Mouse (Mus musculus) myocyte (in vitro differentiated cells): Measurements from ENCODE around the gene Crtc3. TPM values are rescaled to one million over a fixed set of nuclear protein-coding genes. Genes with fewer than 3 reads are reported as not detected.
A peak's percentile ranks its signal among the peaks of the same experiment; 100 is the strongest.

Experiments used
- H3K27me3 ChIP-seq: one replicate; pipeline ENCODE4 v1.6.1; 2011; ENCODE audit not compliant: control insufficient read depth, insufficient read depth, insufficient read length
- H3K36me3 ChIP-seq: one replicate; pipeline ENCODE4 v1.6.1; 2011; ENCODE audit not compliant: control insufficient read depth, insufficient read depth
- H3K4me2 ChIP-seq: one replicate; pipeline ENCODE4 v1.6.1; 2011; ENCODE audit warnings: low read depth, control low read depth
- H3K4me3 ChIP-seq: one replicate; pipeline ENCODE4 v1.5.1; 2011; ENCODE audit warnings: mild to moderate bottlenecking, control low read depth, moderate library complexity
- H3K79me2 ChIP-seq: one replicate; pipeline ENCODE4 v1.6.1; 2011; ENCODE audit not compliant: control insufficient read depth, insufficient read depth
- H3ac ChIP-seq: one replicate; pipeline ENCODE4 v1.6.1; 2011; ENCODE audit not compliant: control insufficient read depth, insufficient read length
- CEBPB ChIP-seq: IDR thresholded peaks from 2 replicates; pipeline ENCODE4 v1.6.1; 2011; ENCODE audit warnings: mild to moderate bottlenecking, moderate library complexity; ENCODE audit not compliant: poor library complexity, insufficient read depth, severe bottlenecking
- E2F4 ChIP-seq: IDR thresholded peaks from one replicate; pipeline ENCODE4 v1.6.1; 2011; ENCODE audit warnings: mild to moderate bottlenecking, control low read depth, moderate library complexity; ENCODE audit not compliant: insufficient read depth
- MAX ChIP-seq: IDR thresholded peaks from one replicate; pipeline ENCODE4 v1.6.1; 2011; ENCODE audit warnings: low read depth, mild to moderate bottlenecking, control low read depth
- MYOD1 ChIP-seq, 3 experiments: IDR thresholded peaks; one replicate each; pipeline ENCODE4 v1.6.1; 2011; ENCODE audit warnings: control low read depth in 2 of 3, low read depth in 2 of 3, mild to moderate bottlenecking in 2 of 3, moderate library complexity in 1 of 3; ENCODE audit not compliant: insufficient read length in 2 of 3, control insufficient read depth in 1 of 3
- MYOG ChIP-seq, 3 experiments: IDR thresholded peaks; one replicate each; pipeline ENCODE4 v1.6.1; 2011; ENCODE audit warnings: control low read depth in 2 of 3, low read depth in 2 of 3, mild to moderate bottlenecking in 2 of 3; ENCODE audit not compliant: insufficient read length in 2 of 3, control insufficient read depth in 1 of 3, insufficient read depth in 1 of 3
- POLR2A ChIP-seq: IDR thresholded peaks from one replicate; pipeline ENCODE4 v1.6.1; 2011; ENCODE audit warnings: low read depth, mild to moderate bottlenecking, control low read depth, moderate library complexity; ENCODE audit not compliant: insufficient read length
- POLR2AphosphoS2 ChIP-seq: IDR thresholded peaks from one replicate; pipeline ENCODE4 v1.6.1; 2011; ENCODE audit warnings: low read depth, control low read depth; ENCODE audit not compliant: insufficient read length
- REST ChIP-seq: IDR thresholded peaks from one replicate; pipeline ENCODE4 v1.6.1; 2011; ENCODE audit warnings: mild to moderate bottlenecking, control low read depth, moderate library complexity; ENCODE audit not compliant: insufficient read depth, insufficient read length
- SRF ChIP-seq: IDR thresholded peaks from one replicate; pipeline ENCODE4 v1.6.1; 2011; ENCODE audit warnings: low read depth; ENCODE audit not compliant: control insufficient read depth, insufficient read length
- TCF12 ChIP-seq: IDR thresholded peaks from one replicate; pipeline ENCODE4 v1.6.1; 2011; ENCODE audit warnings: mild to moderate bottlenecking, control low read depth; ENCODE audit not compliant: poor library complexity, insufficient read depth, severe bottlenecking
- TCF3 ChIP-seq: IDR thresholded peaks from one replicate; pipeline ENCODE4 v1.6.1; 2011; ENCODE audit warnings: low read depth, control low read depth; ENCODE audit not compliant: insufficient read length
- USF1 ChIP-seq: IDR thresholded peaks from one replicate; pipeline ENCODE4 v1.6.1; 2011; ENCODE audit warnings: low read depth, mild to moderate bottlenecking, control low read depth, moderate library complexity
- polyA plus RNA-seq: library from polyadenylated mRNA; unstranded; fragments of >200 nt; fragmentation: generic; extraction: Trizol; gene quantifications from one replicate; pipeline ENCODE4 v1.2.1, GENCODE M21; 2012; ENCODE audit warnings: missing spikeins

Crtc3 gene
- polyA plus RNA-seq, 1 experiment: 6.4 TPM

DNA sequence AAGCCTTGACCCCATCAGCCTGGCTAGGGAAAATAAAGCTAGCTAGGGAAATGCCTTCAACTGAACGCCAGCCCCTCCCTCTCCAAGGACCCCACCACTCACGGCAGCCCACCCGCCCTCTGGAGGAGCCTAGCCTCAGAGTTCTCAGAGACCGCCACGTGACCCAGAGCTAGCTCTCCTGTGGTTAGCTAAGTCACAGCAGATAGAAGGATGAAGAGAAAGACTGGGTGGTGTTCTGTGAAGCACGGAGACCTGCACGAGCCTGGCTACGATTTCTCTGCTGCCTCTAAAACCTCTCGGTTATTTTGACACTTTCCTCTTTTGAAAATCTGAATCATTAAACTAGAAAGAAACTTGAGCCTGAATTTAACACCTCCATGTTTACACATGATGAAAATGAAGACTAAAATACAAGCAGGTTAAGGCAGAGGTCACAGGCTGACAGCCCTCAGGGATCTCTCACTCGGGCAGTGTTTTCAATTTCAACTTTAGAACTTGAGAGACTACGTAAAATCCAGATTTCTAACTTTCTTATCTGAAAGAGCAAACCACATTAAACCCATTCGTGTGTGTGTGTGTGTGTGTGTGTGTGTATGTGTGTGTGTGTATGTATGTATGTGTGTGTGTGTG, 8.3 kb downstream of the Crtc3 start:
- Histone ChIP-seq H3K27me3 (no peaks in the 10 kb centered on the region), H3K36me3 (no peaks in the 10 kb centered on the region), H3K4me3 (no peak overlapping the region), H3K4me2 (no peak overlapping the region), H3K79me2 (peaks cover 18% of the 10 kb centered on the region), H3ac (no peak overlapping the region)
- no peak for TF ChIP-seq E2F4
- TF ChIP-seq TCF12: no peak
- TF ChIP-seq POLR2AphosphoS2: no peak
- TF ChIP-seq SRF: no peak

DNA sequence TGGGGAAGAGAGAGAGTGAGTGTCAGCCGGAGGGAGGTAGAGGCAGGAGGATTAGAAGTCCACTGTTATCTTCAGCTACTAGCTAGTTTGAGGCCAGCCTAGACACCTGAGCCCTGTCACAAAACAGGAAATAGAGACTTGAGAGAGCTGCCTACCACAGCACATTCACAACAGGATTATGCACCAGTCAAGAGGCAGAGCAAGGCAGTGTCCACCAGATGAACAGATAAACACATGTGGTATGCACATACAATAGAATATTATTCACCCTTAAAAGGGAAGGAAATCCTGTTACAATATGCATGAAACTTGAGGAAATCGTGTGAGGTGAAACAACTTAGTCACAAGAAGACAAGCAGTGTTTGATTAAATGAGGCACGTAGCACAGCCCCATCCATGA, 16.4 kb downstream of the Crtc3 start:
- TF ChIP-seq TCF3: no peak
- TF ChIP-seq POLR2A: no peak
- no peak for TF ChIP-seq TCF12

DNA sequence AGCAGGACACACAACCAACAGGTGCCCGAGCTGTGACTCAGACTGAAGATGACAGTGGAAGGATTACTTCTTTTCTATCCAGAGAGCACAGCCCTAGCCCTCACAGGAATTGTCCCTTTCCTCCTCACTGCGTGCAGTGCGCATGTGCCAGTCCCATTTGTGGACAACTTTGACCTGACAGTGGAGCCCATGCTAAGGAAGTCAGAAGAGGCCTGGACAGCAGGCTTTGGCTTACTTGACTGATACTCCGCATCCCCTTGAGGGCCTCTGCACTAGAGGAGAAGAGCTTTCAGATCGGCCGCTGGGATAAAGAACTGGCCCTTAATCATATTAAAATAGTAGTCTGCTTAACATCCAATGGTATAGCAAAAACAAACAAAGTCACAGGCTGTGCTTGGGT, 17.8 kb downstream of the Crtc3 start:
- no peak for TF ChIP-seq USF1
- TF ChIP-seq CEBPB: no peak
- TF ChIP-seq MYOD1 (IDR thresholded peaks at IDR 0.05; ENCODE audit: control insufficient read depth in 1 of 3, insufficient read length in 2 of 3, low read depth in 2 of 3): peak in 1 of 3 experiments; percentile 51
- TF ChIP-seq SRF: no peak

More for the DNA sequence above, 16.4 kb downstream of the Crtc3 start:
- Histone ChIP-seq H3ac (no peak overlapping the region), H3K4me2 (no peak overlapping the region), H3K79me2 (peaks cover 5% of the 10 kb centered on the region), H3K27me3 (no peaks in the 10 kb centered on the region), H3K36me3 (no peaks in the 10 kb centered on the region), H3K4me3 (no peak overlapping the region)

DNA sequence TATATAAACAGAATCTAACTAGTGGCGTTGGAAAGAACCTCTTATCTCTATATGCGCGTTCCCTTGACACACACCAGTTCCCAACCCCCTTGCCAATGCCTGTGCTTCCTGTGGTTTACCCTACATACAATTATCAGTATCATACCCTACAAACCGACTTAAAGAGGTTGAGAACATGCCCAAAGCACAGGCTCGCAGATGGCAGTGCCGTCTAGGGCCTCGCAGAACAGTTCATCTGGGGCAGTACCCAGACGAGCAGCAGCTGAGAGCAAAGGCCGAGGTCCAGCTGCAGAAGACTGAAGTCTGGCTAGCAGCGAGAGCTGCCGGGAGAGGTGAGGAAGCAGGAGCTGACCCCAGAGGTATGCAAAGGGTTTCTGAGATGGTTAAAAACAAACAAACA, 21.5 kb downstream of the Crtc3 start:
- TF ChIP-seq MYOD1 (IDR thresholded peaks at IDR 0.05; ENCODE audit: control insufficient read depth in 1 of 3, insufficient read length in 2 of 3, low read depth in 2 of 3) (no peak), SRF (no peak), MAX (no peak), E2F4 (no peak), POLR2AphosphoS2 (no peak), POLR2A (no peak), REST (no peak), CEBPB (no peak), TCF12 (no peak), MYOG (IDR thresholded peaks at IDR 0.05; ENCODE audit: control insufficient read depth in 1 of 3, insufficient read depth in 1 of 3, insufficient read length in 2 of 3, low read depth in 2 of 3) (no peak), TCF3 (no peak), USF1 (no peak)
- H3K4me3 ChIP-seq: no peak overlapping the region
- no peaks in the 10 kb centered on the region for H3K27me3 ChIP-seq
- peak overlapping the region; percentile 76 for H3K4me2 ChIP-seq
- no peak overlapping the region for H3ac ChIP-seq
- H3K79me2 ChIP-seq: peaks cover 5% of the 10 kb centered on the region
- H3K36me3 ChIP-seq: no peaks in the 10 kb centered on the region

More for the DNA sequence above, 17.8 kb downstream of the Crtc3 start:
- no peak overlapping the region for H3K4me2 ChIP-seq
- no peak overlapping the region for H3K4me3 ChIP-seq
- peaks cover 5% of the 10 kb centered on the region for H3K79me2 ChIP-seq
- no peaks in the 10 kb centered on the region for H3K36me3 ChIP-seq
- no peak overlapping the region for H3ac ChIP-seq
- H3K27me3 ChIP-seq: no peaks in the 10 kb centered on the region

DNA sequence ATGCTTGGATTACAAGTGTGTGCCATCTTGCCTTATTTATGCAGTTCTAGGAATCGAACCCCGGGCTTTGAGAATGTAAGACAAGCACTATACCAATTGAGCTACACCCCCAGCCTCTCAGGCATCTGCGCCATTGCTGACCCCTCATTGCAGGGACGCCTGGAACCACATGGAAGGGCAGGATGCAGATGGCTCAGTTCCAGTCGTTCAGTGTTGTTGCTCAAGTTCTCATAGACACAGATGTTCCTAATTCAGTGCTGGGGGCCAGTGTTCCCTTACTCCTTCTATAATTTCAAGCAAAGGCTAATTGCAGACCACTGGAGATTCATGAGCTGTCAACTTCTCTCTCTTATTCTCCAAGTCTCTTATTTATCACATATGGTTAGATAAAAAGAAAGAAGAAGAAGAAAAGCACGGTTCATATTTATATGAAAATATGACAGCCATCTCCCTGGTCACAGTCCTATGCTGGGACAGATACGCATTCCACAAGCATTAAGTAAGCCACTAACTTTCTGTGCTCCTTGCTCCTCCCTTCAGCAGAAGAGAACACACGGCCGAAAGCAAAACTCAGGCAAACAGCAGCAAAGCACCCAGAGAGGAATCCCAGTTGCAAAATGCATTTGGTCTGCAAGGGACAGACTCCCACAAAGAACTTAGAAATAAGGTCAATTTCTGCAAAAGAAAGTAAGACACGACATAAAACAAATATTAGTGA, 22.3 kb downstream of the Crtc3 start:
- no peak for TF ChIP-seq SRF
- no peak for TF ChIP-seq POLR2A
- no peak for TF ChIP-seq MYOD1 (IDR thresholded peaks at IDR 0.05; ENCODE audit: control insufficient read depth in 1 of 3, insufficient read length in 2 of 3, low read depth in 2 of 3)
- no peak for TF ChIP-seq MAX
- no peak for TF ChIP-seq REST
- no peak for TF ChIP-seq USF1
- no peak for TF ChIP-seq TCF3
- TF ChIP-seq CEBPB: no peak
- no peak for TF ChIP-seq MYOG (IDR thresholded peaks at IDR 0.05; ENCODE audit: control insufficient read depth in 1 of 3, insufficient read depth in 1 of 3, insufficient read length in 2 of 3, low read depth in 2 of 3)
- TF ChIP-seq E2F4: no peak
- TF ChIP-seq TCF12: no peak
- no peak for TF ChIP-seq POLR2AphosphoS2
- Histone ChIP-seq H3K36me3 (no peaks in the 10 kb centered on the region), H3K79me2 (peaks cover 5% of the 10 kb centered on the region), H3K4me2 (peak overlapping the region; percentile 76), H3K4me3 (no peak overlapping the region), H3ac (no peak overlapping the region), H3K27me3 (no peaks in the 10 kb centered on the region)
